Mouse (Mus musculus) kidney, embryonic 15.5 days (tissue): ENCODE data around the gene Grin2c. TPM values are rescaled to one million over a fixed set of nuclear protein-coding genes. Genes with fewer than 3 reads are reported as not detected.
A peak's percentile ranks its signal among the peaks of the same experiment; 100 is the strongest.

Source experiments
- ATAC-seq: fragments of 200-750 bp; cut with Nextera tagmentation; replicated peaks from 2 replicates; pipeline ENCODE4 v1.8.0; 2017; ENCODE audit warnings: moderate TSS enrichment; ENCODE audit not compliant: low FRiP score
- H3K27ac ChIP-seq: fragments of 300-500 bp; sonication (generic); 2 replicates; pipeline ENCODE4 v1.5.1; 2015; ENCODE audit warnings: mild to moderate bottlenecking, inconsistent platforms
- H3K27me3 ChIP-seq: fragments of 300-500 bp; sonication (generic); 2 replicates; pipeline ENCODE4 v1.6.1; 2015; ENCODE audit warnings: inconsistent platforms
- H3K36me3 ChIP-seq: fragments of 300-500 bp; sonication (generic); 2 replicates; pipeline ENCODE4 v1.6.1; 2015; ENCODE audit warnings: inconsistent platforms
- H3K4me1 ChIP-seq: fragments of 300-500 bp; sonication (generic); 2 replicates; pipeline ENCODE4 v1.6.1; 2015; ENCODE audit warnings: inconsistent platforms
- H3K4me2 ChIP-seq: fragments of 300-500 bp; sonication (generic); 2 replicates; pipeline ENCODE4 v1.6.1; 2015; ENCODE audit warnings: moderate library complexity, mild to moderate bottlenecking, inconsistent platforms
- H3K4me3 ChIP-seq: fragments of 300-500 bp; sonication (generic); replicated peaks from 2 replicates; pipeline ENCODE4 v1.5.1; 2015; ENCODE audit warnings: mild to moderate bottlenecking, inconsistent platforms
- H3K9ac ChIP-seq: fragments of 300-500 bp; sonication (generic); 2 replicates; pipeline ENCODE4 v1.6.1; 2015; ENCODE audit warnings: mild to moderate bottlenecking, inconsistent platforms
- H3K9me3 ChIP-seq: fragments of 300-500 bp; sonication (generic); replicated peaks from 2 replicates; pipeline ENCODE4 v1.6.1; 2016; ENCODE audit warnings: inconsistent platforms
- WGBS: fragments of 180-500 bp; shearing (Covaris S2); methylation state at CpG from one replicate; pipeline ENCODE4 v1.1.7; 2015; ENCODE audit warnings: mixed read lengths; 5-methylcytosine and 5-hydroxymethylcytosine counted together
- polyA plus RNA-seq: library from polyadenylated mRNA; unstranded; fragments of >200 nt; fragmentation: Nextera tagmentation; extraction: Ambion mirVana; gene quantifications from 2 replicates; pipeline ENCODE4 v1.2.1, GENCODE M21; 2015

The Grin2c gene
- polyA plus RNA-seq, 1 experiment from 2014 or later = not detected

DNA sequence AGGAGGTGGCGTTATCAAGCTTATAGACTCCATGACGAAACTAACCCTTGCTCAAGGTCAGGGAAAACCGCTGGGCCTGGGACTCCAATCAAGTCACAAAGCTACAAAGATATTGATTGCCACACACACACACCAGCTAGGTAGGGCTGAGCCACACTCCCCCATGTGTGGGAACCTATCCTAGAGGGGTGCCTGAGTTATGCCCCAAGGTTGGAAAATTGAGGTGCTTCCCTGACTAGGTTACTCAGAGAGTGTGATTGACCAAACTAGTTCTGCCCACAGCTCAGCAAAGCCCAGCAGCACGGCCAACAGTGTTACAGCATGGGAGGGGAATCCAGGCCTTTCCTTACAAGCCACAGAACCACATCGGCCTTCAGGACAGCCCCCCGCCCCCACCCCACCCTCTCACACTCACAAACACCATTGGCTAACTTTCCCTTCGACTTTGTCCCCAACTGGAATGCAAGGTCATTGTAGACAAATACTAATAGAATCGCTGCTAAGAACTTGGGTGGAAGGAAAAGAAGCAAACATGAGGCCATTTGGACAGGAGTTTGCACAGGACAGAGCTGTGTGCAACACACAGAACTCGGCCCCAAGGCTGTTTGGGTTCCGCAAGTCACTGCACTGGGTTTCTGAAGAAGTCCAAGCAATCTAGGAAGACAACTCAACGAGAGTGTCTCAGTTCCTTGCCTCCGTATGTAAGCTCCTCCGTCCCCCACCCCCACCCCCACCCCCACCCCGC lies 25.8 kb upstream of the Grin2c start:
- Histone ChIP-seq H3K27ac (no peak overlapping the region), H3K36me3 (no peaks in the 10 kb centered on the region), H3K9me3 (no peaks in the 10 kb centered on the region), H3K4me3 (no peak overlapping the region), H3K4me1 (peaks cover 27% of the 10 kb centered on the region), H3K9ac (no peak overlapping the region), H3K4me2 (no peak overlapping the region), H3K27me3 (peaks cover 24% of the 10 kb centered on the region)
- no peak for ATAC-seq
- 64% methylated on average over 14 of the region's 14 CpGs for WGBS

DNA sequence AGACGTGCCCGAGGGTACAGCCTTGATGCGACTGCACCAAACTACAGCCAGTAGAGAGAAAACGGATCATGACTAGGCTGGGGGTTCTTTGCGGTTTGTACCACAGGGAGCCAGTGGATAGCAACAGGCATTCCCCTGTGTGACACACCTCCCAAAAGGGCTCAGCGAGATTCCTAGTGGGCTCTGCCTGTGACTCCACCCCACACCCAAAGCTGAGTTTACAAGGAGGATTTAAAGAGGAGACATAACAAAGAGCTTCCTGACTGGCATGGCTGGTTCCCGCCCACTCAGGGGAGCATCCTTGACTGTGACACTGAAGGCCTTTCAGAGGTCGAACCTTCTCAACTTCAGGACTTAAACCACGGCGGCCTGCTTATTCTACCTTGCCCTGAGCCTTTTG lies 24.5 kb upstream of the Grin2c start:
- peaks cover 15% of the 10 kb centered on the region for H3K4me1 ChIP-seq
- no peak overlapping the region for H3K9ac ChIP-seq
- peaks cover 11% of the 10 kb centered on the region for H3K27me3 ChIP-seq
- H3K9me3 ChIP-seq = no peaks in the 10 kb centered on the region
- H3K4me2 ChIP-seq = no peak overlapping the region
- WGBS = 71% methylated on average over 10 of the region's 10 CpGs
- ATAC-seq = no peak
- no peaks in the 10 kb centered on the region for H3K36me3 ChIP-seq
- no peak overlapping the region for H3K4me3 ChIP-seq
- no peak overlapping the region for H3K27ac ChIP-seq

DNA sequence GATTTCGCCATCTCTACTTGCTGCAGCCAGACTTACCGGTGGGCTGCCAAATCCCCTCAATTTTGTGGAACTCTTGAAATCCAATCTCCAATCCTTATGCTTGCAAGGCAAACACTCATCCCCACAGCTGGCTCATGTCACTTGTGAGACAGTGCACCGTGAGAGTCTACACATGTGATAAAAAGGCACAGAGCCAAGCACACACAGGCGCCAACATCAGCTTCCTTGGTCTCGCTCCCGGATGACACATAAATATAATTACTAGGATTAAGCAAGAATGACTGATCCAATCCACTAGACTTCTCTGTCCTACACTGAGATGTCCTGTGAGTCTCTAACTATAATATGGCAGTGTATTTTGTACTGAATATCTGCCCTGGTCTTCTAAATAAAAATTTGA lies 23.9 kb upstream of the Grin2c start:
- no peak overlapping the region for H3K9ac ChIP-seq
- WGBS = 47% methylated on average over 6 of the region's 6 CpGs

DNA sequence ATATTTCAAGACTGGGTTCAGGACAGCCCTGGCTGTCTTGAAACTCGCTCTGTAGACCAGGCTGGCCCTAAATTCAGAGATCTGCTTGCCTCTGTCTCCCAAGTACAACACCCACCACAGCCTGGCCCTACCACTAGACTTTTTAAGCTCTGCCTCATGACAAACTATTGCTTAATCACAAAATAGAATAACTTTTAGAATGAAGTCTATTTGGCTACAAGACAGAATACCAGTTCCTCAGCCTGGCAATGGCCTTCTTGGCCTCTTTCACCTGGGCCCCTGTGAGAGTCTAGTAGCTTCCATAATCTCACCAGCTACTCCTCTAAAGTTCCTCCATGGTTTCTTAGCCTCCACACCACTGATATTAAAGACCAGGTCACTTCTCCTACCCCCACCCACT lies 23.3 kb upstream of the Grin2c start:
- 82% methylated on average over 1 of the region's 1 CpGs for WGBS
- Histone ChIP-seq H3K9me3 (no peaks in the 10 kb centered on the region), H3K27ac (0 out of 2 replicates have a peak overlapping the region, but pooled peaks have one; percentile 23), H3K9ac (no peak overlapping the region), H3K4me1 (peaks cover 17% of the 10 kb centered on the region), H3K36me3 (no peaks in the 10 kb centered on the region), H3K4me3 (no peak overlapping the region), H3K27me3 (0 out of 2 replicates have a peak, but pooled peaks cover 3% of the 10 kb centered on the region), H3K4me2 (no peak overlapping the region)
- no peak for ATAC-seq

More for the DNA sequence above, 23.9 kb upstream of the Grin2c start:
- Histone ChIP-seq H3K9me3 (no peaks in the 10 kb centered on the region), H3K27me3 (peaks cover 6% of the 10 kb centered on the region; the same call in 1 of the 2 replicates), H3K4me2 (no peak overlapping the region), H3K4me1 (peaks cover 15% of the 10 kb centered on the region), H3K4me3 (no peak overlapping the region), H3K36me3 (no peaks in the 10 kb centered on the region), H3K27ac (0 out of 2 replicates have a peak overlapping the region, but pooled peaks have one; percentile 23)
- no peak; the same call in 1 of the 2 replicates for ATAC-seq

DNA sequence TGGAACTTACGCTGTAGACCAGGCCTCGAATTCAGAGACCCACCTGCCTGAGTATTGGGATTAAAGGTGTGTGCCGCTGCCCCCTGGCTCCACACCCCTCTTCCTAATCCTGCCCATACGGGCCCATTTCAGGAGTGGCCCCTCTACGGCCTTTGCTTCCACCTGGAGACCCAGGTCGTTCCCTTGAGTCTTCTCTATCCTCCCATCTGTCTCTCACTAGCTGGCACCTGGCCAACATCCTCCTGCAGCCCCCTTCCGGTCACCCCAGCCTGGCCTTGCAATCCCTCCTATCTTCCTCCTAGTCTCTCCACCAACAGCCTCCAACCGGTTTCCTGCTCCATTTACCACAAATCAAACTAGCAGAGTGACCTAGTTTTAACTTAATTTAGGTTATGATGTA lies 22.8 kb upstream of the Grin2c start:
- Histone ChIP-seq H3K27me3 (0 out of 2 replicates have a peak, but pooled peaks cover 3% of the 10 kb centered on the region), H3K9ac (no peak overlapping the region), H3K36me3 (no peaks in the 10 kb centered on the region), H3K4me3 (no peak overlapping the region), H3K4me1 (peaks cover 17% of the 10 kb centered on the region), H3K9me3 (no peaks in the 10 kb centered on the region), H3K27ac (no peak overlapping the region), H3K4me2 (no peak overlapping the region)
- WGBS = 66% methylated on average over 8 of the region's 8 CpGs
- no peak for ATAC-seq

DNA sequence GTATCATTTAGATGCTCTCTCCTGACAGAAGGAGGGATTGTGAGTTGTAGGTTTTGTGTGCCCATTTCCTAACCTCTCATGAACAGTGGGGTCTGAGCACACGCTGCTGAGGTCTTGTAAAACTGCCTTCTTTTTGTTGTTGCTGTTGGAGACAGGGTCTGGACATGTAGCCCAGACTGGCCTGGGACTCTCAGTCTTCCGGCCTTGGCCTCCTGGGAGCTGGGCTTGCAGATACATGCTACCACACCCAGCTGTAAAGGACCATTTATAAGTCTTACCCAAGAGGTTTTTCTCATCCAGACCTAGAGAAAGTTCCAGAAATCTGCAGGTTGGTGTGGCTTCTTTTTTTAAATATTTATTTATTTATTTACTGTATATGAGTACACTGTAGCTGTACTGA lies 21.3 kb upstream of the Grin2c start:
- no peak overlapping the region for H3K9ac ChIP-seq
- H3K27me3 ChIP-seq = 0 out of 2 replicates have a peak, but pooled peaks cover 3% of the 10 kb centered on the region
- H3K4me1 ChIP-seq = peaks cover 17% of the 10 kb centered on the region
- ATAC-seq = no peak
- 71% methylated on average over 2 of the region's 2 CpGs for WGBS
- H3K36me3 ChIP-seq = no peaks in the 10 kb centered on the region
- H3K4me3 ChIP-seq = no peak overlapping the region
- H3K27ac ChIP-seq = no peak overlapping the region
- no peak overlapping the region for H3K4me2 ChIP-seq
- H3K9me3 ChIP-seq = no peaks in the 10 kb centered on the region

DNA sequence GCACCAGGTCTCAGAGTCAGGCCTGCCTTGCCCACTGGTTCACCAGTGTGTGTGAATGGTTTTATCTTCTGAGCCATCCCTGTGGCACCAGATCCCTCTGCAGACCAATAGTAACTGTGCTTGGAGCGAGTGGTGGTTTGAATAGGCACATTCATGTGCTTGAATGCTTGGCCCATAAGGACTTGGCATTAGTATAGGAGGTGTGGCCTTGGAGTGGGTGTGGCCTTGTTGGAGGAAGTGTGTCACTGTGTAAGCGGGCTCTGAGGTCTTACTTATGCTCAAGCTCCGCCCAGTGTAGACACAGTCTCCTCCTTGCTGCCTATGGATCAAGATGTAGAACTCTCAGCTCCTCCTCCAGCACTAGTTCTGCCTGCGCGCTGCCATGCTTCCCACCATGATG lies 20.3 kb upstream of the Grin2c start:
- no peak overlapping the region for H3K4me2 ChIP-seq
- no peaks in the 10 kb centered on the region for H3K36me3 ChIP-seq
- WGBS = 89% methylated on average over 5 of the region's 5 CpGs
- H3K4me3 ChIP-seq = no peak overlapping the region
- H3K9me3 ChIP-seq = no peaks in the 10 kb centered on the region
- ATAC-seq = no peak
- no peak overlapping the region for H3K27ac ChIP-seq
- H3K4me1 ChIP-seq = peaks cover 17% of the 10 kb centered on the region
- H3K9ac ChIP-seq = no peak overlapping the region
- 0 out of 2 replicates have a peak, but pooled peaks cover 3% of the 10 kb centered on the region for H3K27me3 ChIP-seq

DNA sequence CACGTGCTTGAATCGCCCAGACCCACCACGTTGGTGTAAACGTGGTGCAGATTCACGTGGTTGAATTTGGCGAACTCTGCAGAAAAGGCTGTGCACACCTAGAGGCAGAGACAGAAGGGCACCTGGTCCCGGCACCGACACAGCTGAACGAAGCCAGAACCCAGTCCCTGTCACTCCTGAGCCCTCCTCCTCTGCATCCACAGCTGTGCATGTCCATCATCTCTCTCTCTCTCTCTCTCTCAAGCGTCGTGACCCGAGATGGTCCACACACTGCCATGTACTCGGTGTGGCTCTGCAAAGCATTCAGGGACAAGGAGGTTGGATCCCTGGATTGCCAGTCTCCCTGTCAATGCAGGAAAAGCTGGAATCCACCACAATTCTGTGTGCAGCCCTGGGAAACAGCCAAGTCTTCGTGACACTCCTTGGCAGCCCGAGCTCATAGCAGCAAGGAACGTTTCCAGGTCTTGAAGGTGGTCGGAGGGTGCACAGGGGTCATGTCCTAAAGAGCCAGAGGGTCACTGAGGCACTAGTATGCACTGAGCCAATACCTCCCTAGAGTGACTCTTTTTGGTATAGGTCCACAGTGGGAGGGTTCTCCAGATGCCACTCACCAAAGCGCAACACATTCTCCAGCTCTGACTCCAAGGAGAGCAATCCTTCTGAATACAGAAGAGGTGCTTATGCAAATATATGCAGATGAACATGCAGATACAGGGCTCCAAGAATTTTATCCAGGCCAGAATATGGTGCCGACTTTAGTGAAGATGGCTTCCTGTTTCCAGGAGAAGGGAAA lies 19.4 kb upstream of the Grin2c start:
- Histone ChIP-seq H3K36me3 (no peaks in the 10 kb centered on the region), H3K4me2 (no peak overlapping the region)
- no peak for ATAC-seq

DNA sequence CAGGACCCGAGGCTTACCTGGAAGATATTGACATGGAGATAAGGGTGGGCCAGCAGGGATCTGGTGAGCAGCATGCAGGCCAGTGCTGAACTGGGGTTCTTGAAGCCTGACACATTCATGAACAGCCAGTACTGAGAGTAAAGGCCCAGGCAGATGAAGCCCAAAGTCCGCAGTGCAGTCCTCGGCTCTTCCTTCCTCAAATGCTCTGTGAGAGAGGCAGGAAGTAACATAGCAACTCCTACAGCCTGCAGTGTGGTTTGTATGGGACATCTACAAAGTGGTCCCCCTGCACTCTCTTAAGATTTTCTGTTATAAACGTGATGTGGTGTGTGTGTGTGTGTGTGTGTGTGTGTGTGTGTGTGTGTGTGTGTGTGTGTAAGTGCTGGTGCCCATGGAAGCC lies 18.2 kb upstream of the Grin2c start:
- H3K27ac ChIP-seq = no peak overlapping the region
- H3K9me3 ChIP-seq = no peaks in the 10 kb centered on the region
- H3K9ac ChIP-seq = no peak overlapping the region
- H3K27me3 ChIP-seq = 0 out of 2 replicates have a peak, but pooled peaks cover 3% of the 10 kb centered on the region
- H3K4me3 ChIP-seq = no peak overlapping the region
- ATAC-seq = no peak
- no peaks in the 10 kb centered on the region for H3K36me3 ChIP-seq
- no peak overlapping the region for H3K4me2 ChIP-seq
- WGBS = 64% methylated on average over 4 of the region's 4 CpGs
- peaks cover 7% of the 10 kb centered on the region for H3K4me1 ChIP-seq

More for the DNA sequence above, 19.4 kb upstream of the Grin2c start:
- H3K9me3 ChIP-seq = no peaks in the 10 kb centered on the region
- no peak overlapping the region for H3K4me3 ChIP-seq
- 0 out of 2 replicates have a peak, but pooled peaks cover 3% of the 10 kb centered on the region for H3K27me3 ChIP-seq
- H3K9ac ChIP-seq = no peak overlapping the region
- H3K4me1 ChIP-seq = peaks cover 14% of the 10 kb centered on the region
- H3K27ac ChIP-seq = no peak overlapping the region
- WGBS = 75% methylated on average over 19 of the region's 19 CpGs

DNA sequence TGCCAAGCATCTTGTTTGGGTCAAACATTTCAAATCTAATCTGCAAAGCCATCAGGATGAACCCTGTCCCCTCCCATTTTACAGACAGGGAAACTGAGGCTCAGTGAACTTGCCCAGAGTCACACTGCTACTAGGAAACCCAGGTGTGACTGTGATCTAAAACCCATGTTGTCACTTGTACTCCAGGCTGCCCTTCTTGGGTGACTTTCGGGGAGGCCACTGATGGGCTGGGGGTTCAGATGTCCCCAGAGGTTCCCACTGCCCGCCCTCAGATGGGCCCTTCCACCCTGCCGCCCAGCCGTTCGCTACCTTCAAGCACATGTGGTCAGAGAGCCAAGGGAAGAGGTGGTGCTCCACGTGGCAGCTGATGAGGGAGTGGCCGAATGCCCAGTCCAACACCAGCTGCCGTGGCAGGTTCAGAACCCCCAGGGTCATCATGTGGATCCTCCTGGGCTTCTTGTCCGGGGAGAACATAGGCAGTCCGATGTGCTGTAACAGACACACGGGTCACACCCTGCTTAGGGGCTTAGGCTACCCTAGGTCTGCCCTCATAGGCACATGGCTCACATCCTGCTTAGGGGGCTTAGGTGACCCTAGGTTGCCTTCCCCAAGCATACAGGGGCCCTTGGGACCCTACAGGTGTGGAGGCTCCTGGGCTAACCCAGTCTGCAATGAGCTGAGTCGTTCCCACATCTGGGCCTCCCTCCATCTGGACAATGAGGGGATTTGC lies 17.0 kb upstream of the Grin2c start:
- H3K36me3 ChIP-seq = no peaks in the 10 kb centered on the region
- WGBS = 89% methylated on average over 12 of the region's 12 CpGs
- no peaks in the 10 kb centered on the region for H3K9me3 ChIP-seq
- H3K4me2 ChIP-seq = no peak overlapping the region
- no peak overlapping the region for H3K27ac ChIP-seq
- no peak for ATAC-seq
- H3K27me3 ChIP-seq = 0 out of 2 replicates have a peak, but pooled peaks cover 3% of the 10 kb centered on the region
- no peak overlapping the region for H3K4me3 ChIP-seq
- H3K9ac ChIP-seq = no peak overlapping the region
- 0 out of 2 replicates have a peak, but pooled peaks cover 2% of the 10 kb centered on the region for H3K4me1 ChIP-seq

DNA sequence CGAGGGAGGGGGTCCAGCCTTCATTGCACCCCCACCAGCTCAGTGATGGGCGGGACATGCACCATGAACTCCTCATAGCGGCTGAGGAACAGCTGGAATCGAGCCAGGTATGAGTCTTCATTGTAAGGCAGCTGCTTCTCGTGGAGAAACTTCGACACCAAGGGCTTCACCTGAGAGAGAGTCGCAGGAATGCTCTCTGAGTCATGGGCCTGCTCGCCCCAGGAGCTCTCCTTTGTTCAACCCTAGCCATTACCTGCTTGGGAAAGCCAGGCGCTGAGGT lies 16.4 kb upstream of the Grin2c start:
- H3K27me3 ChIP-seq = 0 out of 2 replicates have a peak, but pooled peaks cover 3% of the 10 kb centered on the region
- no peaks in the 10 kb centered on the region for H3K9me3 ChIP-seq
- H3K9ac ChIP-seq = no peak overlapping the region
- H3K4me2 ChIP-seq = no peak overlapping the region
- 74% methylated on average over 9 of the region's 9 CpGs for WGBS
- ATAC-seq = no peak
- no peak overlapping the region for H3K4me3 ChIP-seq
- H3K36me3 ChIP-seq = no peaks in the 10 kb centered on the region
- 0 out of 2 replicates have a peak, but pooled peaks cover 2% of the 10 kb centered on the region for H3K4me1 ChIP-seq
- H3K27ac ChIP-seq = no peak overlapping the region
